Mouse (Mus musculus): ENCODE results near the gene Lao1. TPM values are rescaled to one million over a fixed set of nuclear protein-coding genes. Genes with fewer than 3 reads are reported as not detected.

Lao1 gene
- polyA plus RNA-seq, 1 experiment from 2014 or later: not detected

DNA sequence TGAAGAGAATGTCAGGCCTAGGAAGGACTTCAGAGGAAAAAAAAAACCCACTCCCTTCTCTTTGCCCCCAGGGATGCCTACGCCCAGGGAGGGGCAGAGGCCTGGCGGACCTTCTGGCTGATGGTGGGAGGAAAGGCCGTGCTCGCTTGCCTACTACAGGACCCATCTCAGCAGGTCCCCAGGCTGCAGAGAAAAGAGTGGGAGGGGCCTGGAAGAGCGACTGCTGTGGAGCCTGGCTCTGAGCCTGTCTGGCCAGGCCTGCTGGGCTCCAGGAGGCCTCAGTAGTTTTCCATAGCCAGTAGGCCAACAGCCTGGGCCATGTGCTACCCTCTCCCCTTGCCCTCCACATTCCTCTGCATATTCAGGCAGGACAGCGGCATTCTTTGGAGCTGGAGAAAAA, 47.1 kb downstream of the Lao1 start:
- ATAC-seq (ENCODE audit: low read depth): no peak
- no peaks in the 10 kb centered on the region for H3K36me3 ChIP-seq (ENCODE audit: control insufficient read depth, insufficient read depth, low read length)
- no peak overlapping the region for H3K9ac ChIP-seq (replicated peaks; ENCODE audit: low read depth, low read length)
- H3K27ac ChIP-seq (ENCODE audit: low read depth, low read length): no peak overlapping the region
- H3K4me3 ChIP-seq (ENCODE audit: low read depth, low read length): no peak overlapping the region
- no peaks in the 10 kb centered on the region for H3K9me3 ChIP-seq (ENCODE audit: control insufficient read depth, low read length)
- H3K4me1 ChIP-seq (ENCODE audit: control insufficient read depth, insufficient read depth, low read length): no peaks in the 10 kb centered on the region
- H3K27me3 ChIP-seq (ENCODE audit: control insufficient read depth, insufficient read depth, low read length): no peaks in the 10 kb centered on the region
- 16% methylated on average over 6 of the region's 6 CpGs for WGBS
- H3K4me2 ChIP-seq (ENCODE audit: low read depth, low read length): no peak overlapping the region

DNA sequence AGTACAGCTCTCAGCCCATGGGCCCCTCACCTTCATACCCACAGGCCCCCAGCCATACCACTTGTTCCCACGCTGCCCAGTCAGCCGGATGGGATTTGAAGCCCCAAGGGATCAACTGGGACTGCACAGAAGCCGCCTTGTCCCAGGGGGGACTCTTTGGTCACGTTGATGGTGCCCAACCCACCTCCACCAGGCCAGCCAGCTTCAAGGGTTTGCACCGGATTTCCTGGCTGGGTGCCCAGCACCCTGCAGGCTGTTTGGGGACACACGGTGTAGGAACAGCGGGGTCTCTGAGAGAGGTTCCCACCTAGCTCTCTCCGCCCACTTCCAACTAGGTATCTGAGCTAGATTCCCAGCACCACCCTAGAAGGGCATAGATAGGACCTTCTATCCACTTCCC, 48.4 kb downstream of the Lao1 start:
- WGBS: 75% methylated on average over 8 of the region's 8 CpGs
- Histone ChIP-seq H3K27ac (ENCODE audit: low read depth, low read length) (no peak overlapping the region), H3K36me3 (ENCODE audit: control insufficient read depth, insufficient read depth, low read length) (no peaks in the 10 kb centered on the region), H3K27me3 (ENCODE audit: control insufficient read depth, insufficient read depth, low read length) (no peaks in the 10 kb centered on the region), H3K4me1 (ENCODE audit: control insufficient read depth, insufficient read depth, low read length) (no peaks in the 10 kb centered on the region), H3K9me3 (ENCODE audit: control insufficient read depth, low read length) (no peaks in the 10 kb centered on the region), H3K4me3 (ENCODE audit: low read depth, low read length) (no peak overlapping the region), H3K9ac (replicated peaks; ENCODE audit: low read depth, low read length) (no peak overlapping the region), H3K4me2 (ENCODE audit: low read depth, low read length) (no peak overlapping the region)
- ATAC-seq (ENCODE audit: low read depth): no peak

DNA sequence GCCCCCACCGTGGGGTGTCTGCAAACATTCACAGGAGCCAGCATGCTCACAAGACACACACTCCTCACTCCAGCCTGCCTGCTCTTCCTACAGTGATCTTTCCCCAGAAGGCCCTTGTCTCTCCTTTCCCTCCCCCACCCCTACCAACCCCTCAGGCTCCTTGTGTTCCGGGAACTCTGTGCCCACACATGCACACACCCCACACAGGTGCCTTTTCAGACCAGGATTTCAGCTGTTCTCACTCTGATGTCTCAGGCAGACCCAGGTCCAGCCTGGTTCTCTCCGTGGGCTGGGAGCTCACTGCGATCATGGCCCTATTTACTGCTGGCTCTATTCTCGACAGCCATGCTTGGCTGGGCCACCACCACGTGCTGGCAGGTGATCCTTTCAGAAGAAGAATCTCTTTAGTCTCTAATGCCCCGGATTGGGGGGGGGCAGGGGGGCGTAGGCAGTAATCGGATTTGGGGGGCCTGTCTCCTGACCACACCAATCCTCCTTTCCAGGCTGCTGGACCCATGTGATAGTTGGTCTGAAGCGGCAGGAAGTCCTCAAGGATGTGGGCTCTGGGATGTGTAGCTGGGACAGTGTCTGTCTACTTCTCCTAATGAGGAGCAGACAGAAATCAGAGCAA, 49.8 kb downstream of the Lao1 start:
- 64% methylated on average over 10 of the region's 10 CpGs for WGBS
- Histone ChIP-seq H3K36me3 (ENCODE audit: control insufficient read depth, insufficient read depth, low read length) (no peaks in the 10 kb centered on the region), H3K9ac (replicated peaks; ENCODE audit: low read depth, low read length) (no peak overlapping the region), H3K27me3 (ENCODE audit: control insufficient read depth, insufficient read depth, low read length) (no peaks in the 10 kb centered on the region), H3K9me3 (ENCODE audit: control insufficient read depth, low read length) (no peaks in the 10 kb centered on the region), H3K4me2 (ENCODE audit: low read depth, low read length) (no peak overlapping the region), H3K4me1 (ENCODE audit: control insufficient read depth, insufficient read depth, low read length) (no peaks in the 10 kb centered on the region), H3K4me3 (ENCODE audit: low read depth, low read length) (no peak overlapping the region), H3K27ac (ENCODE audit: low read depth, low read length) (no peak overlapping the region)
- no peak for ATAC-seq (ENCODE audit: low read depth)

DNA sequence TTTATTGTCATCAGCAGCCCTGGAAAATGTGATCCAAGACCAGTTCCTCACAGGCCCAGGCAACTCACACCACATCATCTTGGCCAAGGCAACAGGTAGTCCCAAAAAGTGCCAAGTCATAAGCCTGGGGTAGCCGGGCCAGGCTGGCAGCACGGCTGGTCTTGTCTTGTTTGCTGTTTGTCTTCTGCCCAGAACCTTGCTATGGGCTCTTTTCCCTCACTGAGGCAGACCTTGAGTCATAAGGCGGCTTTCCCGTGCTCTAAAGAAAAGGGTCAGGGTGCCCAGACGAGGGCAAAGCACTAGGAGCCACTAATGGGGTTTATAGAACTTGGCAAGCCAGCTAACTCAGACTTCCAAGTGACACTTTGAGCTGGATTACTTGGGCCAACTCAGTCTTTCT, 51.7 kb downstream of the Lao1 start:
- H3K27ac ChIP-seq (ENCODE audit: low read depth, low read length): no peak overlapping the region
- no peaks in the 10 kb centered on the region for H3K27me3 ChIP-seq (ENCODE audit: control insufficient read depth, insufficient read depth, low read length)
- 89% methylated on average over 5 of the region's 5 CpGs for WGBS
- no peak overlapping the region for H3K4me2 ChIP-seq (ENCODE audit: low read depth, low read length)
- no peak overlapping the region for H3K9ac ChIP-seq (replicated peaks; ENCODE audit: low read depth, low read length)
- no peaks in the 10 kb centered on the region for H3K36me3 ChIP-seq (ENCODE audit: control insufficient read depth, insufficient read depth, low read length)
- H3K4me3 ChIP-seq (ENCODE audit: low read depth, low read length): no peak overlapping the region
- no peaks in the 10 kb centered on the region for H3K4me1 ChIP-seq (ENCODE audit: control insufficient read depth, insufficient read depth, low read length)
- no peaks in the 10 kb centered on the region for H3K9me3 ChIP-seq (ENCODE audit: control insufficient read depth, low read length)
- ATAC-seq (ENCODE audit: low read depth): no peak

DNA sequence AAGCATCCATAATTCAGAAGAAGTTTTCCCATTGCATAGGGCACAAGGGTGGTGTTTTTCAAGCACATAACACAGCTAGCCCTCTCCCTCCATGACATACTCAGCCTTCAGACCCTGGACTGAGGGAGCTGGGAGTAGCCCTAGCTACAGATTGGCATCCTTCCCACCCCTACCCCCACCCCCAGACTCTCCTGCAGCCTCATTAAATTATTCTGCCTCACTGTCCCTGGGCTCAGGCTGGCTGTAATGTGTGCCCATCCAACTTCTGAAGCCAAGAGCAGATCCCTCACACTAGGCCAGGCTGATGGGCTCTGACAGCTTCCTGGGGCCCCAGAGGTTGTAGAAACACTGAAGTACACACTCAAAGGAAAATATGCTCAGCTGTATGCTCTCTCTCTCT, 53.6 kb downstream of the Lao1 start:
- H3K36me3 ChIP-seq (ENCODE audit: control insufficient read depth, insufficient read depth, low read length): no peaks in the 10 kb centered on the region
- no peak for ATAC-seq (ENCODE audit: low read depth)
- H3K27me3 ChIP-seq (ENCODE audit: control insufficient read depth, insufficient read depth, low read length): no peaks in the 10 kb centered on the region
- no peak overlapping the region for H3K9ac ChIP-seq (replicated peaks; ENCODE audit: low read depth, low read length)
- H3K27ac ChIP-seq (ENCODE audit: low read depth, low read length): no peak overlapping the region
- no peak overlapping the region for H3K4me2 ChIP-seq (ENCODE audit: low read depth, low read length)
- H3K9me3 ChIP-seq (ENCODE audit: control insufficient read depth, low read length): no peaks in the 10 kb centered on the region
- peaks cover 4% of the 10 kb centered on the region for H3K4me1 ChIP-seq (ENCODE audit: control insufficient read depth, insufficient read depth, low read length)
- no peak overlapping the region for H3K4me3 ChIP-seq (ENCODE audit: low read depth, low read length)

DNA sequence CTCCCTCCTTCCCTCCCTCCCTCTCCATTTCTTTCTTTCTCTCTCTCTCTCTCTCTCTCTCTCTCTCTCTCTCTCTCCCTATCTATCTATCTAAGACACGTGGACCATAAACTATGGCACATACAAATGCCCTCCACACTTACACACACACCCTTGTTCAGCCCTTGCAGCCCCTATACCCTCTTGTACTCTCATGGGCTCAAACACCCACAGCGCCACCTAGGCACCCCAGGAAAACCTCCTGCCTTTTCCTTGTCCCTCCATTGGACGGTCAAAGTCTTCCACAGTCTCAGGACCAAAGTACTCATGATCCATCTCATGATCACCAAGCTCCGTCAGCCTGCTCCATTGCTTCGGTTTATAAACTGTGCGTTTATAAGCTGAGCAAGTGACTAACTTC, 54.2 kb downstream of the Lao1 start:
- Histone ChIP-seq H3K9me3 (ENCODE audit: control insufficient read depth, low read length) (no peaks in the 10 kb centered on the region), H3K4me3 (ENCODE audit: low read depth, low read length) (no peak overlapping the region), H3K9ac (replicated peaks; ENCODE audit: low read depth, low read length) (no peak overlapping the region), H3K4me2 (ENCODE audit: low read depth, low read length) (no peak overlapping the region), H3K27ac (ENCODE audit: low read depth, low read length) (no peak overlapping the region), H3K27me3 (ENCODE audit: control insufficient read depth, insufficient read depth, low read length) (no peaks in the 10 kb centered on the region), H3K36me3 (ENCODE audit: control insufficient read depth, insufficient read depth, low read length) (no peaks in the 10 kb centered on the region), H3K4me1 (ENCODE audit: control insufficient read depth, insufficient read depth, low read length) (peaks cover 4% of the 10 kb centered on the region)
- WGBS: 68% methylated on average over 6 of the region's 6 CpGs
- ATAC-seq (ENCODE audit: low read depth): no peak

DNA sequence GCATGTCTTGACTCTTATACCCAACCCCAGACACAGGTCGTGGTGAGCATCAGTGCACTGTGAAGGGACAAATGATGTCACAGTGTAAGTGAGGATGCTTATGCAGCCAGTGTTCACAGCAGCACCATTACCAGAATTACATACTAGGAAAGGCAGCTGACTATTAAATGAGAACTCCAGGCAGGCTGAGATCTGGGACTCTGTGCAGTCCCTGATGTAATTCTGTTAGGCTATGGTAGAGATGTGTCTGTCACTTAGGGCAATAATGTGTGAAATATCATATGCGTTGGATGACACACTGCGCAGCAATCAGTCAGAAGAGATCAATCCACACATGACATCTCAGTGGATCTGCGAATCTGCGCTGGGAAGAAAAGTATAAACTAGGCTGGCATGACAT, 55.7 kb downstream of the Lao1 start:
- no peaks in the 10 kb centered on the region for H3K27me3 ChIP-seq (ENCODE audit: control insufficient read depth, insufficient read depth, low read length)
- H3K4me2 ChIP-seq (ENCODE audit: low read depth, low read length): no peak overlapping the region
- no peaks in the 10 kb centered on the region for H3K36me3 ChIP-seq (ENCODE audit: control insufficient read depth, insufficient read depth, low read length)
- H3K4me1 ChIP-seq (ENCODE audit: control insufficient read depth, insufficient read depth, low read length): peaks cover 4% of the 10 kb centered on the region
- no peaks in the 10 kb centered on the region for H3K9me3 ChIP-seq (ENCODE audit: control insufficient read depth, low read length)
- H3K4me3 ChIP-seq (ENCODE audit: low read depth, low read length): no peak overlapping the region
- H3K27ac ChIP-seq (ENCODE audit: low read depth, low read length): no peak overlapping the region
- ATAC-seq (ENCODE audit: low read depth): peak; percentile 56
- H3K9ac ChIP-seq (replicated peaks; ENCODE audit: low read depth, low read length): no peak overlapping the region
- WGBS: 73% methylated on average over 5 of the region's 5 CpGs

Other genes with a start within 250 kb of the Lao1 start
- not detected in 2 replicates for gene Olfr1340, start 241.4 kb upstream of the Lao1 start, polyA plus RNA-seq (2014; fragmentation: Nextera tagmentation; extraction: Ambion mirVana)
- gene Olfr1339, start 229.4 kb upstream of the Lao1 start, polyA plus RNA-seq (2014; fragmentation: Nextera tagmentation; extraction: Ambion mirVana): not detected in 2 replicates
- gene Olfr1338, start 202.8 kb upstream of the Lao1 start, polyA plus RNA-seq (2014; fragmentation: Nextera tagmentation; extraction: Ambion mirVana): not detected in 2 replicates
- not detected in 2 replicates for gene Olfr1337, start 179.0 kb upstream of the Lao1 start, polyA plus RNA-seq (2014; fragmentation: Nextera tagmentation; extraction: Ambion mirVana)
- not detected in 2 replicates for gene Olfr1335, start 151.6 kb upstream of the Lao1 start, polyA plus RNA-seq (2014; fragmentation: Nextera tagmentation; extraction: Ambion mirVana)
- gene Olfr1333, start 125.3 kb upstream of the Lao1 start, polyA plus RNA-seq (2014; fragmentation: Nextera tagmentation; extraction: Ambion mirVana): not detected in 2 replicates
- gene Olfr1331, start 96.9 kb upstream of the Lao1 start, polyA plus RNA-seq (2014; fragmentation: Nextera tagmentation; extraction: Ambion mirVana): not detected in 2 replicates
- gene Olfr1330, start 73.0 kb upstream of the Lao1 start, polyA plus RNA-seq (2014; fragmentation: Nextera tagmentation; extraction: Ambion mirVana): not detected in 2 replicates
- gene Olfr1329, start 44.1 kb upstream of the Lao1 start, polyA plus RNA-seq (2014; fragmentation: Nextera tagmentation; extraction: Ambion mirVana): not detected in 2 replicates
- gene Olfr1328, start 23.0 kb upstream of the Lao1 start, polyA plus RNA-seq (2014; fragmentation: Nextera tagmentation; extraction: Ambion mirVana): not detected in 2 replicates
- 61.8 and 83.3 TPM in 2 replicates for gene Slc2a1, start 147.1 kb downstream of the Lao1 start, polyA plus RNA-seq (2014; fragmentation: Nextera tagmentation; extraction: Ambion mirVana)
- gene Zfp691, start 212.6 kb downstream of the Lao1 start, polyA plus RNA-seq (2014; fragmentation: Nextera tagmentation; extraction: Ambion mirVana): 6.1 TPM in 2 replicates
- gene Ermap, start 228.4 kb downstream of the Lao1 start, polyA plus RNA-seq (2014; fragmentation: Nextera tagmentation; extraction: Ambion mirVana): 1.1 and 1.2 TPM in 2 replicates
- gene Svbp, start 233.7 kb downstream of the Lao1 start, polyA plus RNA-seq (2014; fragmentation: Nextera tagmentation; extraction: Ambion mirVana): 230 and 254 TPM in 2 replicates